Mouse (Mus musculus) limb, embryonic 12.5 days (tissue): Measurements from ENCODE around the gene Olfr418. TPM values are rescaled to one million over a fixed set of nuclear protein-coding genes. Genes with fewer than 3 reads are reported as not detected.
"Not testable (repeated sequence)": the region's sequence is repeated elsewhere in the genome, so short reads cannot be mapped to it uniquely, and the experiment has no call there.

ENCODE experiments used
- ATAC-seq: fragments of 200-750 bp; cut with Nextera tagmentation; 2 replicates; pipeline ENCODE4 v1.8.0; 2017; ENCODE audit warnings: low read depth, moderate TSS enrichment; ENCODE audit not compliant: insufficient number of reproducible peaks, insufficient read depth, low FRiP score, low TSS enrichment
- H3K27ac ChIP-seq: fragments of 300-500 bp; sonication (generic); 2 replicates; pipeline ENCODE4 v1.5.1; 2016; ENCODE audit warnings: mild to moderate bottlenecking, moderate library complexity
- H3K27me3 ChIP-seq: fragments of 300-500 bp; sonication (generic); 2 replicates; pipeline ENCODE4 v1.6.1; 2016; ENCODE audit warnings: mild to moderate bottlenecking, moderate library complexity
- H3K36me3 ChIP-seq: fragments of 300-500 bp; sonication (generic); 2 replicates; pipeline ENCODE4 v1.6.1; 2016; ENCODE audit warnings: mild to moderate bottlenecking, moderate library complexity
- H3K4me1 ChIP-seq: fragments of 300-500 bp; sonication (generic); replicated peaks from 2 replicates; pipeline ENCODE4 v1.6.1; 2016
- H3K4me2 ChIP-seq: fragments of 300-500 bp; sonication (generic); 2 replicates; pipeline ENCODE4 v1.6.1; 2016; ENCODE audit warnings: mild to moderate bottlenecking, moderate library complexity
- H3K4me3 ChIP-seq: fragments of 300-500 bp; sonication (generic); replicated peaks from 2 replicates; pipeline ENCODE4 v1.5.1; 2016; ENCODE audit warnings: mild to moderate bottlenecking
- H3K9ac ChIP-seq: fragments of 300-500 bp; sonication (generic); replicated peaks from 2 replicates; pipeline ENCODE4 v1.6.1; 2016; ENCODE audit warnings: mild to moderate bottlenecking, moderate library complexity
- H3K9me3 ChIP-seq: fragments of 300-500 bp; sonication (generic); 2 replicates; pipeline ENCODE4 v1.6.1; 2016; ENCODE audit warnings: mild to moderate bottlenecking, moderate library complexity
- WGBS: fragments of 180-500 bp; shearing (Covaris S2); methylation state at CpG from one replicate; pipeline ENCODE4 v1.1.7; 2016; 5-methylcytosine and 5-hydroxymethylcytosine counted together
- polyA plus RNA-seq: library from polyadenylated mRNA; unstranded; fragments of >200 nt; fragmentation: Nextera tagmentation; extraction: Ambion mirVana; gene quantifications from 2 replicates; pipeline ENCODE4 v1.2.1, GENCODE M21; 2016

Olfr418 gene
- not detected in 2 replicates for polyA plus RNA-seq

DNA sequence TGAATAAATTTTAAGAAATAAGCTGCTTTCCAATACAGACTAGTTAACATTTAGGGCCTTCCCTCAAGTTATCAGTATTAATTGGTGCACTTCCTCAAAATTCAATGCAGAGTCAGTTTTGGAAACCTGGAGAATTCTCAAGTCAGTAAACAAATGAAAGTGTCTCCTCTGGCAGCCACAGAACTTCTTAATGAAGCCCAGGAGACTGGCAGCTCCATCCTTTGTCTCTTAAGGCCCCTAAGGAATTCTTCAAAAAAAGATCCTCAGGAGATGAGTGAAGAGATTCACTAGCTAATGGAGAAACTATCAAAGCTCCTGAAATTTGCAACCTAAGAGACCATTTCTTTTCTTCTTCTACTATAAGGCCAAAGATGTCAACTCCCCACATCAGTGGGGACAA, at the start of gene Olfr418:
Gene Olfr418, plus strand, starts transcription at position 301 of the 400 bp plus-strand sequence.
- H3K36me3 ChIP-seq = no peaks in the 10 kb centered on the region
- no peak for ATAC-seq

DNA sequence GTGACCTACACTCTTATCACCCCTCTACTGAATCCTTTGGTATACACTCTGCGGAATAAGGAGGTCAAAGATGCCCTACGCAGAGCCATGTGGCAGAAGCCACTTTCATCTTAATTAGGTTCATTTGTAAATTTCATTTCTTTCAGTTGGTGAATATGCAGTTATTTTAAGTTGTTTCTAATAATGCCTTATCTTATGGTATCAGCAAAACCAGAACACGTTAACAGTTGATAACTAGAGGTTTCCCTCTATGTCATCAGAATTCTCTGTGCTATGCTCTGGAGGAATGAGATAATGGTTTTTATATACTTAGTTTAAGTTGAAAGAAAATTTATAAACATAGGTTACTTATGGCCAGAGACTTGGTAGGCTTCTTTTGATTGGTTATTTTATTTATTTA, 49.3 kb upstream of the Olfr418 start:
- Histone ChIP-seq H3K4me1 (no peaks in the 10 kb centered on the region), H3K27me3 (no peaks in the 10 kb centered on the region), H3K36me3 (no peaks in the 10 kb centered on the region), H3K9me3 (no peaks in the 10 kb centered on the region), H3K4me2 (no peak overlapping the region), H3K27ac (no peak overlapping the region), H3K9ac (no peak overlapping the region), H3K4me3 (no peak overlapping the region)
- no peak for ATAC-seq
- 92% methylated on average over 3 of the region's 3 CpGs for WGBS

More for the DNA sequence above, at the start of gene Olfr418:
- no peaks in the 10 kb centered on the region for H3K9me3 ChIP-seq
- no peaks in the 10 kb centered on the region for H3K4me1 ChIP-seq
- no peak within 1 kb of the TSS for H3K4me3 ChIP-seq
- H3K27ac ChIP-seq = no peak within 1 kb of the TSS
- no peaks in the 10 kb centered on the region for H3K27me3 ChIP-seq
- H3K9ac ChIP-seq = no peak within 1 kb of the TSS
- H3K4me2 ChIP-seq = no peak within 1 kb of the TSS

DNA sequence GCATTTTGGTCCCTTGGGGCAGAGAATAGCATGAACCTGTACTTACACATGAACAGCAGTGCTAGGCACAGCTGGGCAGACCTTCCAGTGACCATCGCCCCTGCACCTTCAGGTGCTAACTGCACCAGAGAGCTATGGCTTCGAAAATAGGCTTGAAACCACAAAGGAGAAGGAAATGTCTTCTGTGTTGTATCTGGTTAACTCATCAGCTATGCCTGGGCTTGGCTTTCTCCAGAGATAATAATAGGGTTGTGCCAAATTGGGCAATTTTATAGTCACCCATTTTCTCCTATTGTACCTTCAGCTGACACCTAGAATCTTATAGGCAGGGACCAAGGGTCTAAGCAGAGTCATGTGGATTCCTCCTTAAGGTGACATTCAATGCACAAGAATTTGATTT, 38.7 kb upstream of the Olfr418 start, which contains the start of gene Fcer1a:
Gene Fcer1a, minus strand, starts transcription at position 134 of the 400 bp plus-strand sequence.
- no peak for ATAC-seq
- Histone ChIP-seq H3K36me3 (no peaks in the 10 kb centered on the region), H3K4me3 (no peak within 1 kb of the TSS), H3K9me3 (no peaks in the 10 kb centered on the region), H3K27ac (no peak within 1 kb of the TSS), H3K4me2 (no peak within 1 kb of the TSS), H3K9ac (no peak within 1 kb of the TSS), H3K27me3 (no peaks in the 10 kb centered on the region), H3K4me1 (no peaks in the 10 kb centered on the region)
- 75% methylated on average over 2 of the region's 2 CpGs for WGBS

DNA sequence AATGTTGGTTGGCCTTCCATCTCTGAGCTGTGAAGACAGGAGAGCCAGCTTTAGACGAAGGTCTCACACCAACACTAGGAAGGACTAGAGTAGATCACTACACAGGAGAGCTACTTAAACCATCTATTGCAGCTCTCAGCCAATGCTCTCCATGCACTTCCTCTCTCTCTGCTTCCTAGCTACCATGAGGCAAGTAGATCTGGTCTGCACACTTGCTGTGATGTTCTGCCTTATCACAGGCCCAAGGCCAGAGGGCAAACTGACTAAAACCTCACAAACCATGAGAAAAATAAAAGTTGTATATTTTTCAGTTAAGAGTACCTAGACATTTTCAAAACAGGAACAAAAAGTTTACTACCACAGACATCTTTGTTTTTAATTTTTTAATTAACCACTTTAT, 28.8 kb upstream of the Olfr418 start:
- H3K4me2 ChIP-seq, H3K36me3 ChIP-seq, H3K4me3 ChIP-seq, ATAC-seq, H3K4me1 ChIP-seq, H3K27ac ChIP-seq, H3K9ac ChIP-seq, H3K27me3 ChIP-seq, H3K9me3 ChIP-seq: not testable (repeated sequence)
- WGBS = 79% methylated on average over 1 of the region's 1 CpGs

DNA sequence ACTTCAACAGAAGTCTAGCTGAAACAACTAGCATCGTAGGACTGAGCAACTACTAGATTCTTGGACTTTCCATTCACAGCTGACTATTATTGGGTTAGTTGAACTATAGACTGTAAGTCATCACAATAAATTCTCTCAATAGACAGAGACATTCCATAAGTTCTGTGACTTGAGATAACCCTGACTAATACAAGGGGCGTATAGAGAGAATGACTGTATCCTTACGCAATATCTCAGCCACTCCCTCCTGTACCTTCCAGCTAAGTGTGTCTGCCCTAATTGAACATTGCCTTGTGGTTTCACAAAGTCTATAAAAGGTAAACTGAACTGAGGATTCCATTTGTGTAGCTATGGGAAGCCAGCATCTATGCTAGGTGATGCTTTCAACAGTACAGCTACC, 15.9 kb upstream of the Olfr418 start:
- no peak for ATAC-seq
- H3K4me1 ChIP-seq = no peaks in the 10 kb centered on the region
- WGBS = 94% methylated on average over 3 of the region's 3 CpGs
- no peak overlapping the region for H3K9ac ChIP-seq
- H3K36me3 ChIP-seq = no peaks in the 10 kb centered on the region
- no peak overlapping the region for H3K4me3 ChIP-seq
- no peak overlapping the region for H3K4me2 ChIP-seq
- H3K9me3 ChIP-seq = no peaks in the 10 kb centered on the region
- no peaks in the 10 kb centered on the region for H3K27me3 ChIP-seq
- H3K27ac ChIP-seq = no peak overlapping the region

DNA sequence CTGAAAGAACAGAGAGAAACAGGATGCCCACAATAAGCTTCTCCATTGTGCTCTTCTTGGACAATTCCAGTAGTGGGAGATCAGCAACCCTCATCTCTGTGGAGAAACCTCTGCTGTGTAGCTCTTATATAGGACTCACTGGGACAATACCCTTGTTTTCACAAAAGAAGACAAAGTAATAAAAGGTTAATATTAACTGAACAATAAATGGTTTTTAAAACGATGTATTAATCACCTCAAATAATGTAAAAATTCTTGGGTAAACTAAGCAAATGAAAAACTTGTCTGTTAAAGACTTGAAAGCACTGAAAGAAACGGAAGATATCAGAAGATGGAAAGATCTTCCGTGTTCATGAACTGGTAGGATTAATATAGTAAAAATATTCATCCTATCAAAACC, 11.9 kb downstream of the Olfr418 start, which contains the start of gene Mptx2:
Gene Mptx2, minus strand, starts transcription at position 101 of the 400 bp plus-strand sequence.
- no peaks in the 10 kb centered on the region for H3K4me1 ChIP-seq
- no peak within 1 kb of the TSS for H3K4me3 ChIP-seq
- no peaks in the 10 kb centered on the region for H3K9me3 ChIP-seq
- no peak within 1 kb of the TSS for H3K27ac ChIP-seq
- no peaks in the 10 kb centered on the region for H3K36me3 ChIP-seq
- no peak within 1 kb of the TSS for H3K9ac ChIP-seq
- WGBS = 83% methylated on average over 3 of the region's 3 CpGs
- no peak for ATAC-seq
- no peak within 1 kb of the TSS for H3K4me2 ChIP-seq
- no peaks in the 10 kb centered on the region for H3K27me3 ChIP-seq

DNA sequence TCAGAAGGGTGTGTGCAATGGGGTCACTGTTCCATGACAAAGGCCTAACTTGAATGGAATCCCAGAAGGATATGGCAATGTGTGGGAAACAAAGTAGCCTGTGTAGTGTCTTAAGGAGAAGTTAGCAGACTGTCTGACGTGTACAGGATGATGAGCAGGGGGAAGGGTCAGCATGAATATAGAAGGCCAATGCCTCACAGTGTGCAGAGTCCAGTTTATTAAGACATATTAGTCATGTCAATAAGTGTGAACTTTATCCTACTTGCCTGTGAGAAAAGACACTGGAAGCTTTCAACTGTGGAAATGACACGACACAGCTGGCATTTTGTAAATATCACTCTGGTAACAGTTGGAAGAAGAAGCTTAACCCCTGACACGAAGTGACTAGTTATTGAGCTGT, 37.0 kb downstream of the Olfr418 start:
- not testable (repeated sequence) for H3K4me1 ChIP-seq, H3K4me3 ChIP-seq, H3K27me3 ChIP-seq, H3K27ac ChIP-seq, H3K9me3 ChIP-seq, ATAC-seq, H3K4me2 ChIP-seq, H3K36me3 ChIP-seq, H3K9ac ChIP-seq
- 54% methylated on average over 3 of the region's 3 CpGs for WGBS

DNA sequence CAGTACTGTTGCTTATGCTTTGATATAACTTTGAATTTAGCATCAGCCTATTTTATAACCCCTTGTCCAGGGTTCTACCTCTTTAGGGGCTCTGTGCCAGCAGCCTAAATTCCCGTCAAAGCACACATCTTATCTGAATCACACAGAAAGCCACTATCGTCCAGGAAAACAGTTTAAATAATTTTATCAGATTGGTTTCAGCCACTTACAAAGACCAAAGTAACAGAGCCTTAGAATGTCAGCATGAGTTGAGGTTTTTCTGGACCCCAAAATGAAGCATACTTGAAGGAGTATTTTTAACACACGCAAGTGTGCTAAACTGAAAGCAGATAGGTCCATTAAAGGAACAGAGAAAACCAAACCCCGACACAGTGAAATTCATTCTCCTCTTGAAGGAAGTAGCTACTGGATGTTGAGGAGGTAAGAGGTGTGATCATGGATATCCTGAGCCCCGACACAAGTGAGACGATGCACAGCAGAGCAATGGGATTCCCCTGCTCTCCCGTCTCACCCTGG, 47.8 kb downstream of the Olfr418 start:
- H3K9me3 ChIP-seq, ATAC-seq, H3K9ac ChIP-seq, H3K4me2 ChIP-seq, H3K36me3 ChIP-seq, H3K27ac ChIP-seq, H3K4me3 ChIP-seq, H3K27me3 ChIP-seq, H3K4me1 ChIP-seq: not testable (repeated sequence)
- 83% methylated on average over 7 of the region's 7 CpGs for WGBS

DNA sequence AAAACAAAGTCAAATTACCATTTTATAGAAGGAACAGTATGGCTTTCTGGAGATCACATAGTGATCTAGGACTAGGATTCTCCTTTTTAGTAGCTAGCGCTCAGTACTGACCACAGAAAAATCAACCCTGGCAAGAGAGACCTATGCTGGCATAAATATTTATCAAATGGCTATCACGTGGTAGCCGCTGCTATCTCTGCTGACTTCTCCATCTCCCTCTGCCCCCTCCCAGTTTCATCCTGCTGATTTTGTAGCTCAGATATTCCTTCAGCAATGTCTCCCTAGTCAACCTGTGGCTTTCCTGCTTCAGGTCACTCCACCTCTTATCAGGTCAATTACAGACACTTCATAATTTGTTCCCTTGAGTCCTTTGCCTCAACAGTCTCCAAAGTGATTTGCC, 49.9 kb downstream of the Olfr418 start:
- Histone ChIP-seq H3K9ac (no peak overlapping the region), H3K9me3 (no peaks in the 10 kb centered on the region), H3K27ac (no peak overlapping the region), H3K36me3 (no peaks in the 10 kb centered on the region), H3K4me3 (no peak overlapping the region), H3K4me2 (no peak overlapping the region), H3K27me3 (no peaks in the 10 kb centered on the region), H3K4me1 (no peaks in the 10 kb centered on the region)
- ATAC-seq = no peak
- 85% methylated on average over 3 of the region's 3 CpGs for WGBS

DNA sequence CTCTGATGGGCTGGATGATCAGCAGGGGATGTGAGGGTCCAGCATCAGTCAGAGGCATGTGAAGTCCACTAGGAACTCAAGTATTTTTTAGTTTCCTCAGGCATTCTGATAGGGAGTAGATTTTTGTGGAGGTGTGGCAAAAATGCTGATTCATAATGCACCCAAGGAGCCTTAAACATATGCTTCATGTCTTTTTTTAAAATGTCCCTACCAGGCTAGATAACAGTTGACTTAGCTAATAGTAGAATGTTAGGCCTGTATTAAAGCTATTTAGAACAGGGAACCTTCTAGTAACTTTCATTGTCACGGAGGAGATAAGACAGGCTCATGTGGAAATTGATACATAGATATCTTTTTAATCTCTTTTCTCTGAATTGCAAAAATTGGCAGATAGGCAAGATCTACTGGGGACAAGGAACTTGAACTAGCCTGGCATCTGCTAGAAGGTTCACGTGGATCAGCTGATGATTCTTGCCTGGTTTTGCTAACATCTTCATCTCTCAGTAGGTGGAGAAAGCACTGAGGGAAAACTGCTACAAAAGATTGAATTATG, 52.2 kb downstream of the Olfr418 start:
- ATAC-seq = no peak
- no peaks in the 10 kb centered on the region for H3K27me3 ChIP-seq
- no peaks in the 10 kb centered on the region for H3K36me3 ChIP-seq
- H3K27ac ChIP-seq = no peak overlapping the region
- WGBS = 86% methylated on average over 2 of the region's 2 CpGs
- no peaks in the 10 kb centered on the region for H3K9me3 ChIP-seq
- no peak overlapping the region for H3K9ac ChIP-seq
- no peak overlapping the region for H3K4me2 ChIP-seq
- no peaks in the 10 kb centered on the region for H3K4me1 ChIP-seq
- no peak overlapping the region for H3K4me3 ChIP-seq

DNA sequence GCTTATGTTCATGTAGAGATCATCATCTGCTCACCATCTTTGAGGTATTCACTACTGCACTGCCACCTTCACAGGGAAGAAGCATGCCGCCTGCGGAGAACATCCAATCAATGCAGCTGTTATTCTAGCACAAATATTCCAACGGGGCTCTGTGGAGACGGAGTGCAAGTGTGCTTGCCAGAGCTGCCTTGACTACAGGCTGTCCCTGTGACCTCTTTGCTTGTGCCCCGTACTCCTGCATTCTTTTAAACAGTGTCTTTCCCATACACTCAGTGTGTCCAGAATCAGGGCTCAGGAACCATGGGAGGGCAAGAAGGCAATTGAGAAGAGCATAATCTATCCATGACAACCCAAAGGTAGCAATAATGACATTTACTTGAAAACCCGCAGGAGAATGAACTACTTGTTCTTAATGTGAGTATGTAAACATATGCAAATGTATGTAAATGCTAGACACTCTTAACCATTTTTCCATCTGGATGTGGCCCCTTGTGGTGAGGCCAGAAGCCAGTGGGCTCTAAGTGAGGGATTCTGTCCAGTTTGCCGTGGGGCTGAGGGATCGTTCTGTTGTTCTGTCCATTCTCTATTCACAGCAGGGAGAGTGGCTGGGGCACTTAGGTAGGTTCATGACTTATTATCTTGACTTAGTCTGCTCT, 55.9 kb downstream of the Olfr418 start:
- Histone ChIP-seq H3K4me2 (no peak overlapping the region), H3K4me1 (no peaks in the 10 kb centered on the region), H3K27me3 (no peaks in the 10 kb centered on the region), H3K4me3 (no peak overlapping the region), H3K36me3 (no peaks in the 10 kb centered on the region), H3K27ac (no peak overlapping the region), H3K9ac (no peak overlapping the region), H3K9me3 (no peaks in the 10 kb centered on the region)
- ATAC-seq = no peak
- WGBS = 79% methylated on average over 8 of the region's 8 CpGs

DNA sequence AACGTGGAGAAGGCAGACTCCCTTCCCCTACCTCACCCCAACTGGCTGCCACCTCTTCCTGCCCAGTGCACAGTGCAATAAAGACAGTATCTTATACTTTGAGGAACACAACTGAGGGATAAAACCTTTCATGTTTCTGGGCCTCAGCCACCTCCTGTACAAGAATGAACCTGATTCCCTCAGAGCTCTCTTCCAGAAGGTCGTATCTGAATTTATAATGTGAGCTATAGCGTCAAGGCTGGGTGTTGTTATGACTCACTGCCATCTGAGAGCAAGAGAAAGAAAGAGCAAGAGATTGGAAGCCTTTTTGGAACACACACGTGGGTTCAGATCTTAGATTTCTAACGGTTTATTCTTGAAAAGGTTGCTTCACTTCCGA, 56.4 kb downstream of the Olfr418 start:
- Histone ChIP-seq H3K4me3 (no peak overlapping the region), H3K9me3 (no peaks in the 10 kb centered on the region), H3K27ac (no peak overlapping the region), H3K4me2 (no peak overlapping the region), H3K9ac (no peak overlapping the region), H3K27me3 (no peaks in the 10 kb centered on the region), H3K36me3 (no peaks in the 10 kb centered on the region), H3K4me1 (no peaks in the 10 kb centered on the region)
- 63% methylated on average over 6 of the region's 6 CpGs for WGBS
- no peak for ATAC-seq
